Mouse (Mus musculus) v-Abl transformed pro-B cells (cell line): ENCODE measurements around the gene Atf1.

Experiments used
- in situ Hi-C, 2 experiments: fragments of 400-800 bp; cut with MboI; formaldehyde crosslinking; loops; one replicate each; pipeline ENCODE4 v1.15.1; 2025; ENCODE audit not compliant: unreplicated experiment in 2 of 2

Atf1 gene

DNA sequence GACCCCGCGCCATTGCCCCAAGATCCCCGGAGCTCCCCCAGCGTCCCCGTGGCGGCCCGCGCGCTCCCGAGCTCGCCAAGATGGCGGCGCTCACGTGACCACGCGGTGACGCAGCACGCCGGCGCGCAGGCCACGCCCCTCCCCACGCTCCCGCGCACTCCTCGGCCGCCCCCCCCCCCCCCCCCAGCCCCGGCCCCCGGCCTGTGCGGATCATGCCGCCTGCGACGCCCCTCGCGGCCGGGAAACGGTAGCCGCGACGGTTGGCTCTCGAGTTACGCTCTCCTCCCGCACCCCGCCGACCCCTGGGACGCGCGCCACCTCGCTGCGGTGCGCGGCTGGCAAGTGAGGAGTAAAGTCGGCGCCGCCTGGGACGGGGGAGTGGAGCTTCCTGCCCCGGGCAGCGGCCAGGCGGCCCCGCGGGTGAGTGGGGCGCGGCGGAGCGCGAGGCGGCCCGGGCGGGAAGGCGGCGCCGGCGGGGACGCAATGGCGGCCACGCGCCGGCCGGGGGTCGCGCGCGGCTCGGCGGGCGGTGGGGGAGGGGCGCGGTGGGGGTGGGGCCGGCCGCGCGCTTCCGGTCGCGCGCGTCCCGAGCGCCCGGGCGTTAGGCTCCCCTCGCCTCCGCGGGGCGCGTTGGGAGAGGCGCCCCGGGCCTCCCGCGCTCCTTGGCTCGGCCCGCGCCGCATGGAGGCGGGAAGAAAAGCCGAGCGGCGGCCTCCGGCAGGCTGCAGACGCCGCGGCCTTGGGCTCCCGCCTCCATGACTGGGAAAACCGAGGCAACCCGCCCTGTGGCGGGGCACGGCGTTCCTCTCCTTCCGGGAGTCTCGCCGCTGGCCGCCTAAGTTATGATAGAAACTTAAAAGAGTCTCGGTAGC is at the start of gene Atf1:
TSS of gene Atf1 (plus strand) at position 157 of the 872 bp plus-strand sequence.
- in situ Hi-C loops = no loop called here

DNA sequence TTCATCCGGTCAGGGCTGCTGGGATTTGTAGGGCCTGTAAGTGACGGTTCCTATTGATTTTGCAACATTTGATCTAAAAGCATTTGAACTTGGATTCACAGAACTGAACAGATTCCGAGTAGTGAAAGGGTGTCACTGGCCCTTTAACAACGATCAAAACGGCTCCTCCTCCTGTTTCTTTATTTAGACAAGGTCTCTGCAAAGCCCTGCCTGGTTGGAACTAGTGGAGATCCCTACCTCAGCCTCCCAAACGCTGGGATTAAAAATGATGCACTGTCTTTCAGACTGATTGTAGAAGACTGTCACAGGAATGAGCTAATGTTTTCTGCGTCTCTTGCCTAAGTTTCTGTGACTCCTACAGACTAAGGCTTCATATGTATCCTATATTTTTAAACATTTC is 49.1 kb upstream of the Atf1 start:
- in situ Hi-C loops = no loop called here

DNA sequence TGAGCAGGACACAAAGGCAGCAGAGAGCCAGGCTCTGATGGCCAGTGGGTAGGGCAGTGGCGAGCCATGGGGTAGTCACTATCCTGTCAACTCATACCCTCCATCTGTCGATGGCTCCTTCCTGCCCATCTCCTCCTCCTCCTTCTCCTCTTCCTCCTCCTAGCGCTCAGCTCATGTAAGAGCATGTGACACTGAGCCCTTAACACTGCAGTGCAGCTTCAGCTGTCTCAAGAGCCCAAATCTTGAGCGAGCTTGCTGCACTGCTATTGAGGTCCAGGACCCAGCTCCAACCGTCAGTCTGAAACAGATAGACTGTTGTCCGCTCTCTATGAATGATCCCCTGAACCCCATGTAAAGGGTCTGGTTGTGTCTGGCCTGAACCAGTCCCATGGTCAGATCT is 47.9 kb upstream of the Atf1 start:
- in situ Hi-C loops = loop anchor here in 1 of 2 experiments (5.0 kb wide), 1 partner anchor 142 kb away; the partner anchor contains the start of gene Dip2b

DNA sequence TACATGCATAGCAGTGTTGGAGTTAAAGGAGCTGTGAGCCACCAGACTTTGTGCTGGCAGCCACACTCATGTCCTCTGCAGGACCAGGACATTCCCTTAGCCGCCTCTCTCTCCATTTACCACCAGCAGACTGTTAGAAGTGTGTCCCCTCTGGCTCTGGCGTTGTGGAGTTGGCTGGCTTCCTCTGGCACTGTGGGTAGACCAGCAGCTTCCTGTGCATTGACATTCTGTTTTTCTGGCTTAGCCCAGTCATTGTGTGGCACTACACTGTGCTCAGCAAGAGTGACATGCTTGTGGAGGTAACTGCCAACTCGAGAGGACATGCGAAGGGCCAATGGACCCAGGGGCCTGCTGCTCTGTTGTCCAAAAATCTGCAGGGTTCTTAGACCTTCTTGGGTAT is 47.4 kb upstream of the Atf1 start:
- in situ Hi-C loops = loop anchor here in 1 of 2 experiments (5.0 kb wide), 1 partner anchor 143 kb away; the partner anchor contains the start of gene Dip2b

DNA sequence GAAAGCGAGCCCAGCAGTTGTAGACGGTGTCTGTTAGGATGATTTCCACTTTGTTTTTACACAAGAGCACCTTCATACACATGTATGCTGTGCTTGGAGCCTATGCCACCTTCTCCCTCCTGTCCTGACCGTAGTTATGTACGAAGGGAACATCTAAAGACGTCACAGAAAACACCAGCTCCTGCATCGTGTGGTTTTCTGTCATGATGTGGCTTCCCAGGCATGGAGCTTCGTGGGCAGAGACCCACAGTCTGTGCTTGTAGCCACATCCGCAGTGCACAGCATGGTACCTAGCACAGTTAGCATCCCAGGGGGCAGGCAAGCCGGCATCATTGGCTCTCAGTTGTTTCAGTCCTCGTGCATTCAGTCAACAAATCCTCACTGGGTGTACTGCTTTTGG is 45.8 kb upstream of the Atf1 start:
- in situ Hi-C loops = loop anchor here in 1 of 2 experiments (5.0 kb wide), 1 partner anchor 145 kb away; the partner anchor contains the start of gene Dip2b

DNA sequence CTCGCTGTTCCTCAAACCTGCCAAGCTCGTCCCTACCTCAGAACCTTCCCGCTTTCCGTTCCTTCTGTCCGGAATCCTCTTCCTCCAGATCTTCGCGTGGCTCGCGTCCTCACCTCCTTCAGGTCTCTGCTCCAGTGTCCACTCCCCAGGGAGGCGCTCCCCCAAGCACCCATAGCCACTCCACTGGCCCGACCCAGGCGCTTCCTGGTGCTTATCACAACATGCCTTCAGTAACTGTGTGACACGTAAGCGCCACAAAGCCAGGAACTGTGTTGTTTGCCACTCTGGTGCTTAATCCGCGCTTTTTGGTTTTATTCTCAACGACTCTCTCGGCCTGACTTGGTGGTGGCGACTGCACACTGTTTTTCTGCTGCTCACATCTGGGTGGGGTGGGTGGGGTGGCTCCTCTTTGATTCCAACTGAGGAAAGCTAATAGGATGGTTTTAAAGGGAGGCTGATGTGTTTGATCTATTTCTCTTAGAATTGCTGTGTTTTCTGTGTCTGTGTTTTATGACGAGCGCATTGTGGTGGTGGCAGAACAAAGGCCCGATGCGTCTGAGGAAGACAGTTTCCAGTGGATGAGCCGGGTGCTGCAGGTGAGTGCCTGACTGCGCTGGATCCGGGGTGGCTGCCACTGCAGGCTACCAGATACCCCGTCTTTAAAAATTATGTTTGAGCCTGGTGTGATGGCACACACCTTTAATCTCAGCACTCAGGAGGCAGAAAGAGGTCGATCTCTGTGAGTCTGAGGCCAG is 44.9 kb upstream of the Atf1 start:
- in situ Hi-C loops = loop anchor here in 1 of 2 experiments (5.0 kb wide), 1 partner anchor 145 kb away; the partner anchor contains the start of gene Dip2b

DNA sequence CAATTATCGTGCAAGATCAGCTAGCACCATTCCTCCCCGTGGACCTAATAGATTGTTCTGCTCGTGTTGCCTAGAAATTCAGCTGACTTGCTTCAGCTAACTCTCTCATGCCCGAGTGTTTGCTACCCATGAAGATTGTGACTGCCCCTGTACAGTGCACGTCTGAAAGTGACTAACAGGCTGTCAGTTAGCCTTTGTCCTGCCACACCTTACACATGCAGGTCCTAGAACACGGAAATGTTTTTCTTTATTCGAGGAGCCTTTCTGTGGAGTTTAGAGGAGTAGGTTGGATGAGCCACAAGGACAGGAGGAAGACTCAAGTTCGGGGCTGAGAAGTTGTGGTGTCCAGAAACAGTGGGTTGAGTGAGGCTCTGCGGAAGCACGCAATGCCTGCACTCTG is 44.1 kb upstream of the Atf1 start:
- in situ Hi-C loops = loop anchor here in 1 of 2 experiments (5.0 kb wide), 1 partner anchor 146 kb away; the partner anchor contains the start of gene Dip2b

DNA sequence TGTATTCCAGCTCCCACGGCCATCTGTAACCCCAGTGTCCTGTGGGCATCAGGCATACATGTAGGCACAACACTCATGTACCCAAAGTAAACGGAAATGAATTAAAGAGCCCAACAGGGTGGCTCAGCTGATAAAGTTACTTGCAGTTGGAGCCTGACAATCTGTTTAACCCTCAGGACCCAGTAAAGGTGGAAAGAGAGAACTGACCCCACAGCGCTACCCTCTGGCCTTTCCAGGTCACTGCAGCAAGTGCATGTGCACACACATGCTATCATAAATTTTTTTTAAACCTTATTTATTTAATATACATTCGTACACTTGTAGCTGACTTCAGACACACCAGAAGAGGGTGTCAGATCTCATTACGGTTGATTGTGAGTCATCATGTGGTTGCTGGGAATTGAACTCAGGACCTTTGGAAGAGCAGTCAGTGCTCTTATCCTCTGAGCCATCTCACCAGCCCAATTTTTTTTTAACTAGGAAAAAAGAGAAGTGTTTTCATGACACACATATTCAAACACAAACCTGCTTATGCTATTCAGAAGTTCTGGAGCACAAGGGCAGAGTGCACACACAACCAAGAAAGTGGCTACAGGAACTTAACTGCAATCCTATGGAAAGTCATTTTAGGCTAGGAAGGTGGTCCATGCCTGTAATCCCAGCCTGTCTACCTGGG is 42.7 kb upstream of the Atf1 start:
- in situ Hi-C loops = loop anchor here in 1 of 2 experiments (5.0 kb wide), 1 partner anchor 148 kb away; the partner anchor contains the start of gene Dip2b

DNA sequence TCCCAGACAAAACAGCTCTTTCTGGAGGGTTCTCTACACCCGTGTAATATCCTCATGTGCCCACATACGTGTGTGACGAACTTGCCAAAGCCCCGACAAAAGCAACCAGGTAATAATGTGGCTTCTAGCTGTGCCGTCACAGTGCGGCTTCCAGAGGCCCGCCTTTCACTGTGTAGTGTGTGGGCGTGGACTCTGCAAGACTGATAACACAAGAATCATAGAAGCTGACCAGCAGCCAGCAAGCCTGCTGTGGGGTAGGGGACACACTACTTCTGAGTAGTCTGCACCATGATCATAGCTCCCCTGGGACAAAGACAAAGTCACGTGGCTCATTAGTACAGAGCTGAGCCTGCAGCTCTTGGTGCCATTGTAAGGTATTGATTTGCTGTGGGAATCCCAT is 41.4 kb upstream of the Atf1 start:
- in situ Hi-C loops = no loop called here

DNA sequence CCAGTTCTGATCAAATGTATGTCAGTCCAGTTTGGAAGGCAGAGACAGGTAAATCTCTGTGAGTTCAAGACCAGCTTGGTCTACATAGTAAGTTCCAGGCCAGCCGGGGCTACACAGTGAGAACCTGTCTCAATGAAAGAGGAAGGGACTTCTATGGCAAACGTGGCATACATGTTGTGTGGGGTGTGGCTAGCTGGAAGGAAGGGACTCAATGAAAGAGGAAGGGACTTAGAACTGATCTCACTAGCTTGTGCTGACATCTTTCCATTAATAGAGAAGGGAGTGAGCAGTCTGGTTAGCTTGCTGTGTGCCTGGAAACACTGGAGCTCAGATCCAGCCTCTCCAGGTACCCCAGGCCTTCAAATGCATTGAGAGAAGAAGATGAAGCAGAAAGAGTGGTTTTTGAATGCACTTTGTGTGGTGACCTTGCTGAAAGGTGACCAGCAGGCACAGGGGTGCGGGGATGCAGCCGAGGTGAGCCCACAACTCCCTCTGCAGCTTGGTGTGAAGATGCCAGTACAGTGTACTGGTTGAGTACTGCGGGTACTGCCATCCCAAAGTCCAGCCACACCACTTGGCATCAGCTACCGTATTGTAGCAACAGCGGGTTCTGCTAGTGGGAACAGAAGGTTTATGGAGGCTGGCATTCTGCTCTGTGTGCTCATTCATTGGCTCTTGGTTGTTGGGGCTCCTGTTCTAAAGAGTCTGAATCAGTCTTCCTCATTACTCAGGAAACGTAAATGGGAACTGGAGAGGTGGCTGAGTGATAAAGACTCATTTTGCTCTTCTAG is 40.5 kb upstream of the Atf1 start:
- in situ Hi-C loops = no loop called here

DNA sequence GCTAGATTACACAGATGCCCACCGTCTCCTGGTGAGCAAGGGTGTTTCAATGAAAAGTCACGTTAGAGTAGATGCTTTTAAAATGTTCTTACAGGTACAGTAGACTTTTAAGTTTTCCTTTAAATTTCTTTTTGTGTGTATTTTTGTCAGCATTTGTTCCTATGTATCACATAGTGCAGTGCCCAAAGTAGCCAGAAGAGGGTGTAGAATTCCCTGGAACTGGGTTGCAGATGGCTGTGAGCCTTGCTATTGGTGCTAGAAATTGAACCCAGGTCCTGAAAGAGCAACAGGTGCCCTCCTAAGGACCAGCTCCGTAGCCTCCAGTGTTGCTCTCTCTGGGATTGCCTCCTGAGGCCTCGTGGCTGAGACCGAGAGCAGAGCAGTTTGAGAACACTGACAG is 39.1 kb upstream of the Atf1 start:
- in situ Hi-C loops = no loop called here

DNA sequence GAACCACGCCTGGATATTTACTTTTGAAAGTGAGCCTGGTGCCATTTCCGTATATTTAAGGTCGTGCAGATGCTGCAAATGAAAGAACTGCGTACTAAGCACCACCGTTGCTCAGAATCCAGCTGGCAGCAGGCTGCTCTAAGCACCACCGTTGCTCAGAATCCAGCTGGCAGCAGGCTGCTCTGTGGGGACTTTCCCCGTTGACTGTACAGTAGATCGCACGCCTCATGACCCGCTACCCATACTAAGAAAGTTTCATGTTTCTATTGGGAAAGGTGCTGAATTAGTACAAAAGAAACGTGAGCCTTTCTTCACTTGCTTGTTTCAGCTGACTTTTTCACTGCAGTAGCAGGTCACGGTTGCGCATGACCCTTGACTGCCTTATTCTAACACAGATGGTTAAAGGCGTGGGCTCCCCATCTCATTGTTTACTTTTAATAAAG is 38.6 kb upstream of the Atf1 start:
- in situ Hi-C loops = no loop called here

DNA sequence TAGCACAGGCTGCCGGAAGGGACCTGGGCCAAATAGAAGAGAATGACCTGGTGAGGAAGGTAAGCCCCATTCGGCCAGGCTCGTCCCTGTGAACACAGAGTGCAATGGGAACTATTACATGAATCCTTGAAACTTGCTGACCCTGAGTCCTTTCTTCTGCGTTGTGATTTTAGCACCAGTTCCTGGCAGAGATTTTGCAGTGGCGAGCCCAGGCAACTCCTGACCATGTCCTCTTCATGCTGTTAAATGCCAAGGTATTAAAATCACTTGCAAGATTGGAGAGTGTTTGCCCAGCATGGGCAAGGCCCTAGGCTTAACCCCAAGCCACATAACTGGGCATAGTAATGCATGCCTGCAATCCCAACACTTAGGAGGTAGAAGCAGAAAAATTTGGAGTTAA is 37.5 kb upstream of the Atf1 start:
- in situ Hi-C loops = no loop called here

DNA sequence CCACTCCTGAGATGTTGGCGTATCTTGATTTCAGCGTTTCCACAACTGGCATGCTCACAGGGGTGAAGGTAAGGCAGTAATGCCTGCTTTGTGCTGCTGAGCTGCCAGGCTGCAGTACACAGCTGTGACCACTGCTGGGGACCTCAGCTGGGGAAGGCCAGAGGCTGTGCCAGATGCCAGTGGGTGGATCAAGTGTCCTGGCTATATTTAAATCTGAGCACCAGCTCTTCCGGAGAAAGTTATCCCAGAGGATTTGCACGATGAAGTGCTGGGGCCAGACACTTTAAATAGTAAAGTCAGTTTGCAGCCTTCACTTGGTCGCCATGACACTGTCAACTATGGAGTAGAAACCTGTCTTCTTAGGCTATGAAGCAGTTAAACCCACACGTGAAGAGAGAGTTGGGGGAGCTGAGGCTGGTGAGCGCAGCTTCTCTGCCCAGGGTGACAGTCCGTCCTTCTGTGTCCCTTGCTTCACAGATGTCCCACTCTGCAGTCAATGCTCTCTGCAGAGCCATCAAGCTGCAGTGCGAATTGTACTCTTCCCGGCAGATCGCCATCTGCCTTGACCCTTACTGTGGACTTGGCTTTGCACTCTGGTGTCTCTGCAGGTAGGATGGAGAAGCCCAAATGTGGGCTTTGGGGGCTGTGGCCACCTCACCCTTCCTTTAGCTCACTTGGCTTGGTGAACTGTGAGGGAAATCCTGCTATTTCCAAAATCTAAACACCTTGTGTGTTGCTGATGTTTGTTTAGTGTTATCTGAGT is 28.5 kb upstream of the Atf1 start:
- in situ Hi-C loops = no loop called here

DNA sequence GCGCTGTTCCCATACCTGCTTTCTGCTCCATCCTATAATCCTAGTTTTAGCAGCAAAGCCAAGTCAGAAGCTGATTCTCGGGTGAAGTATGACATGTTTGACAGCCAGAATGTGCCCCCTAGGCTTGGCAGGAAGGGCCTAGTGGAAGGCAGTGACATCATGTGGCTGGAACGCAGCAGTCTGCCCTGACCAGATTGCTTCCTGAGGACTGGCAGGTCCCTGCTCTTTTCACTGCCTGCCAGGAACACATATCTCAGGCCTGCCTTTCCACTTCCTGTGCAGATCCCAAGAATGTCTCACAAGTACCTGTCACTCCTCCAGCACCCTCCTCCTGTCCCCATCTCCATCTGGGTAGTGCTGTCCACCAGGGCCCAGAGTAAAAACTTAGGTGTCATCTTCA is 27.8 kb upstream of the Atf1 start:
- in situ Hi-C loops = no loop called here

DNA sequence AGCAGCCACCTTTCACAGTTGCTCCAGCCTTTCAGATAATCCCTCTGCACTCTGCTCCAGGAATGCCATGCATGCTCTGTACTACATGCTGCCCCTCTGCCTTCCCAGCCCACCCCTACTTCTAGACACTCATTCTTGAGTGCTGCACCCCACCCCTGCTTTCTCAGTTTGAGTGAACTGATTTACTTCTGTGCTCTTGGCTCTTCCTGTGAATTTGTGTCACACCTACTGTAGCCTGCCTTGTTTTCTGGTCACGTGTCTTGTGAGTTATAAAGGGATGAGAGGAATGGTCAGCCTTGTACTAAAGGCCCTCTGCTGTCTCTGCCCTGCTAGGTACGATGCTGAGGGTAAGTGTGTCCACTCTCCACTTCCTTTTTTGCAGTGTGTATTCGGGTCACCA is 25.8 kb upstream of the Atf1 start:
- in situ Hi-C loops = no loop called here

DNA sequence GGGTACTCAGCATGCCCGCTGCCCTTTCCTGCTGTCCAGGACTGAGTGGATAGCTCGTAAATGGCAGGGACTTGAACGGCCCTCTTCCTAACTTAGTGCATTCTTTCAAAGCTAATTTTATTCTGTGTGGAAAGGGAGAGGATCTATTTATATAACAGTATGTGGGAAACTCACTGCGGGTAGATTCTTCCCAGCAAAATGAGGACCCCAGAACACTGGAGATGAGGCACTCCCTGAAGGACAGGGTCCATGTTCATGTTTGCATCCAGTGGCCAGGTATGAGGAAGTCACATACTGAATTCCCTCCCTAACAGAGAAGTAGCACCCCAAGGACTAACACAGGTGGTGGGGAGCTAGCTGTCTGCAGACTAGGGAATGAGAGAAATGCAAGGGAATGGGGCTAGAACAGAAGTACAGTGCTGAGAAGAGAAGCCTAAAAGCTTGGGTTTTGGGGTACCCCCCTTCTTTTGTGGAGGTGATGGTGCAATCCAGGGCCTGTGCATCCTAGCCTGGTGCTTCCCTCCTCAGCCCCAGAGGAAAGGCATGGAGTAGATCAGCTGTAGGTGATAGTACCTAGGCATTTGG is 25.1 kb upstream of the Atf1 start:
- in situ Hi-C loops = no loop called here

DNA sequence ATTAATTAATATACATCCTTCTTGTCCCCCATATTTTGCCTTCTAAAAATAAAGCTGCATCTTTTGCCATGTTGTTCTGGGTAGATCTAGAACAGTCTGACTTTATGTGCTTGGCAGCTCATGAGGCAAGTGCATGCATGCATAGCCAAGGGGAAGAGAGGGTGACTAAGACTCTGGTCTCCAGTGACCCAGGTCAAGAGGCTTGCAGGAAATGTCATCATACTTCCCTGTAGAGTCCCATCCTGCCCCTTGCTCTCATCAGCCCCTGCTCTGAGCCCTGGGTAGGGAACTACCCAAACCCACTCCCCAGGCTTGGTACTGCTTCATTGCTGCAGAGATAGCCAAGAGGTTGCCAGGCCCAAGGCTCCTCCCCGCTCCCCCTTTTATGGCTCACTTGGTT is 23.0 kb upstream of the Atf1 start:
- in situ Hi-C loops = no loop called here

DNA sequence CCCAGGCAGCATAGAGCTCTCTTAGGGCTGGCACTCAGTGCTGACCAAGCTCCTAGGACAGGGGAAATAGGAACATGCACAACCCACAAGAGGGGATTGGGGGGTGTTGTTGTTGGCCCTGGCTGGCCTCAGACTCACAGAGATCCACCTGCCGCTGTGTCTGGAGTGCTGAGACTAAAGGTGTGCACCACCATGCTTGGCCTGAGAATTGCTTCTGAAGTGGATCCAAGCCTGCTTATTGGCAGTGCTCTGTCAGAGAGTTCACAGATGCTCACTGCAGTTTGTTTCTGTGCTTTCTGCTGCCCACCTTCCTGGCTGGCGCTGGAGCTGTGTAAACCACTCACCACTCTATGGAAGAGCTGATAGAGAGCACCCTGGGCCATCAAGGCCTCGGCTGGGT is 17.6 kb upstream of the Atf1 start:
- in situ Hi-C loops = no loop called here
